Mouse (Mus musculus): ENCODE measurements around the gene Spata22.
A peak's percentile ranks its signal among the peaks of the same experiment; 100 is the strongest.
"Not testable (repeated sequence)": the region's sequence is repeated elsewhere in the genome, so short reads cannot be mapped to it uniquely, and the experiment has no call there.

Gene Spata22

DNA sequence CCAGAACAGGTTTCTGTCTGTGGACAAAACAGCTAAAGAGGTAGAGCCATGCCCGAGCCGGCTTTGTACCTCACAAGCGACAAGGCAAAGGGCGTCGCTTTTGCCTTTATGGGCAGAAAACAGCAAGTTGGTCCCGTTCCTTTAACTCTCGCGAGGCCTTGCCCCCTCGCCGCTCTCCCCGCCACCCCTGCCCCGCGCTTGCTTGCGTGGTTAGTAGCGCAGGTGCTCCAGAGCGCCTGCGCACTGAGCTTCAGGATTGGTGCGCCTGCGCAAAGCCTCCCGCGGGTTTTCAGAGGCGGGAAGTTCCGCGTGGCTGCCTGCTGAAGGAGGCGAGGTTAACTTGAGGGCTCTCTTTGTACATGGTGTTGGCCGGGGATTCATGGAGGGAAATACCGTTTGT lies at the start of gene Spata22, which contains the start of the genes Aspa and Gm49340:
Gene Spata22 (plus strand): TSS at position 300 of the 400 bp plus-strand sequence.
Gene Aspa (minus strand): TSS at position 155 of the 400 bp plus-strand sequence.
Gene Gm49340 (plus strand): TSS at position 300 of the 400 bp plus-strand sequence.
- DNase-seq = no peak

DNA sequence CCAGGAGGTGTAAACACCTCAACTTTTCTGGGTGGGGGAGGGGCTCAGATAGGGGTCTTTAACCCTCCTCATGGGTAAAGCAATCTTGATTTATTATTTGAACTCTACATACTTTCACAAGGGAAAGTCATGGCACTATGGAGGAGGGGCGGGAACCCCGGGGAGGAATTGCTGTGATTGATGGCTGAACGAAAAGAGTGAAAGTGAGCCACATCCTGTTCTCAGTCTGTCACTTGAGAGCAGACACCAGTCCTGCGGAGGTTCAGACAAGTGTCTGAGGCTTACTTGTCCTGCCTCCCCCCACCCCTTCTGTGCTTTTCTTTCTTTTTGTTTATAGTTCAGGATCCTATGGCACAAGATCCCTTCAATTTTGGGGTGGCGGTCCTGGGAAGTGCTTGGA lies 48.8 kb upstream of the Spata22 start:
- DNase-seq = no peak

- DNase-seq = peak; percentile 53 to 57
These were observed 48.0 kb upstream of the Spata22 start for GRCm38 (mm10) chr11:73281528-73282027.

DNA sequence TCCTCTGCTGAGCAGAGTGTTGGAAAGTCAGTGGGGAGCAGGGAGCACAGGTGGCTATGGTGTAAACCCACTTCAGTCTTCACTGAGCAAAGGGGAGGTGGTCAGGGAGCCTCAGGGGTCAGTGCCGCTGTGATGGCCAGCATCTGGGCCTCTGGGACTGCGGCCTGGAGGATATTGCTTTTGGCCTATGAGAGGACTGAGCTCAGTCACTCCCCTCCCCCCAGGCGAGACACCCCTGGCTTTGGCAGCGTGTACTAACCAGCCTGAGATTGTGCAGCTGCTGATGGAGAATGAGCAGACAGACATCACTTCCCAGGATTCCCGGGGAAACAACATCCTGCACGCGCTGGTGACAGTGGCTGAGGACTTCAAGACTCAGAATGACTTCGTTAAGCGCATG lies 46.2 kb upstream of the Spata22 start:
- no peak for DNase-seq

- no peak for DNase-seq
These were observed 45.6 kb upstream of the Spata22 start for GRCm38 (mm10) chr11:73283926-73284325.

DNA sequence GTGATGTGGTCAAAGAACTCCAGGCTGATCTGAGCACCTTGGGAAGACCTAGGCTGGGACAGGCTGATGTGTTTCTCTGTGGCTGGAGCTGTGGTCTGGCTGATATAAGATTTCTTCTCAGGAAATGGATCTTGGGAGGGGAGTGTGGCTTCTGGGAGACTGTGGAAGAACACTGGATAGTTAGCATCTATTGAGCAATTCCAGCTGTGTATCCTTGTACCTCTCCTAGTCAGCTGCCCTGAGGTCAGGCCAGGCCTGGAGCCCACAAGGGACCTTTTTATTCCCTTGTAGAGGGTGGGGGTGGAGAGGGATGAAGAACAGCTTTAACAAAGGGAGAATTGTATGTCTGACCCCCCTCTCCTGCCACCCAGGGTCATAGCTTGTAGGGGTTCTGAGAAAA lies 45.2 kb upstream of the Spata22 start:
- DNase-seq = peak in 1 of 2 experiments; percentile 11

DNA sequence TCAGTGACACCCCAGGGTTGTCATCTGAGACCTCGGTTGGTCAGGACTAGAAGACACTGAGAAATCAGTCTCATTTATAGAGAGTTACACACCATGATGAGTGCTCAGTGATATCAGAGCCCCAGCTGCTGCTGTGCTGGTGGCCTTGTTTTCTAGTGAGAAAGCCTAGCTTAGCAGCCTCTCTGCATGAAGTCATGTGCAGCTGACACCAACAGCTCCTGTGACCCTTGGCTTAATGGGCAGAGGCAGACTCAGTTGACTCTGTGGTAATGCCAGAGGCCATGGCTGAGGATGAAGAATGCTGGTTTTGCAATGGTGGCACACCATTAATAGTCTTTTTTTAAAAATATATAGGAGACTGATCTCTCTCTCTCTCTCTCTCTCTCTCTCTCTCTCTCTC lies 39.9 kb upstream of the Spata22 start:
- DNase-seq = no peak

GRCm38 (mm10) chr11:73303123-73303522 lies 26.4 kb upstream of the Spata22 start:
- no peak for DNase-seq

DNA sequence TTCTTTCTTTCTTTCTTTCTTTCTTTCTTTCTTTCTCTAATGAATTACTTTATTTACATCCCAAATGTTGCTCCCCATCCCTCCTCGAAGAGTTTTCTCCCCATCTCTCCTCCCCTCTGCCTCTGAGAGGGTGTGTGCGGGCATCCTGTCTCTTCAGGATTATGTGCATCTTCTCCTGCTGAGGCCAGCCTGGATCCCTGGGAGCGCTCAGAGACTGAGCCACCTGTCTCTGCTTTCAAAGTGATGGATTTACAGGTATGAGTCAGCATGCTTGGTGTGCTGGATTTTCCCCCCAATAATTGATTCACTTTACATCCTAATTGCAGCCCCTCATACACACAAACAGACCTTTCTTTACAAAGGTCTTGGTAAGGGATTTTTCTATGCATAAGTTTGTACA lies 13.6 kb upstream of the Spata22 start:
- DNase-seq = no peak

- DNase-seq = not testable (repeated sequence)
These were observed 11.0 kb upstream of the Spata22 start for GRCm38 (mm10) chr11:73318581-73318980.

- not testable (repeated sequence) for DNase-seq
These were observed 8.5 kb upstream of the Spata22 start for GRCm38 (mm10) chr11:73321064-73321463.

DNA sequence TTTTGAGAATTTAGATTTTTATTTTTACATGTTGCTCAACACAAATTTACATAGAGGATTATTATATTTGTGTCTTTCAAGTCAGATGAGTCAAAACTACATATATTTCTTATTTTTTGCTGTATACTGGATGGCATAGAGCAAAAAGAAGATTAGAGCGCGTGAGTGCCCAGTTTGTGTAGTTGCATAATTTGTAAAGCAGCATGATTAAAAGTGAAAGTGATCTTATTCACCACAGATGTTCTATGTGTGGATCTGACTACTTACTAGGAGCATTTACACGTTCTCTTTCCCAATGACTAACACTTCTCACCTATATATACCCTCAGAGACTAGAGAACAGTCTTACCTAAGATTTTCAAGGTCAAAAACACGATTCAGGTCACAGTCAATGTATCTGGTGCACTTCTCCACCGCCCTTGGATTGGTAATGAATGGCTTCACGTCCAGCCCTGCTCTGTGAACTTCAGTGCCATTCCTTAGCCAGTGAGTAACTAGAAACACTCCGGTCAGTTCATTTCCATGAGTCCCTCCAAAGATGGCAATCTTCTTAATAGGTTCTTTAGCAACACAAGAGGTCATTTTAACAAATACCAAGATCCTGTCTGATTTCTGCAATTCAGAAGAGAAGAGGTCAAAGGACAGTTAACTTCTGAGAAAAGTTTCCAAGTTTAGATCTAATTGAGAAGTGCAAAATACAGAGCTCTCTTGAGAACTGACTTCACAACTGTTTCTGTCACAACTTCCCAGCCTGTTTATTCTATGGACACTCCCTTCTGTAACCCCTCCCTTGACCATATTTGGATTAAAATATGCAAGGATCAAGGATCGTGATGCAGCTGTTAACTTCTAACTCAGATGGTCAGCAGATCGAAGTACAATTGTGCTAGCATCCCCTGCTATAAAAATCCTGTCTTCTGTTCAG lies 5.4 kb upstream of the Spata22 start:
- no peak for DNase-seq

GRCm38 (mm10) chr11:73326485-73326886 lies 3.1 kb upstream of the Spata22 start:
- DNase-seq = no peak

- DNase-seq = no peak
These were observed 2.2 kb upstream of the Spata22 start for GRCm38 (mm10) chr11:73327361-73327760.

DNA sequence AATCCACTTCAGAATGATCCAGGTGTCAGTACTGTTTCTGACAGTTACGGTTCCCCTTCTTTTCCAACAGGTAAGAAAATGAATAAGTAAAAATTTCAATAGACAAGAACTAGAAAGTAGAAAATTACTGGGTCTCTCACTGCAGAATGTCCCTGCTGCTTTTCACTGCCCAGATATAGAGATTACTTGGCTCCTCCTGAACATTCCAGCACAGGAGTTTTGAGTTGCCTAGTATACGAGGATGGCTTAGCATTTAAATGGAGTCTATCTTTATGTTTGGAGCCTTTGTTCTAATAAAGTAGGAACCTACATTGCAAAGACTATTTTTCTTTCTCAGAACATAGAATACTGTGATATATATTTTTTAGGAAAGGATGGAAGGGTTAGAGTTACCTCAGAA lies 3.8 kb downstream of the Spata22 start:
- no peak for DNase-seq

DNA sequence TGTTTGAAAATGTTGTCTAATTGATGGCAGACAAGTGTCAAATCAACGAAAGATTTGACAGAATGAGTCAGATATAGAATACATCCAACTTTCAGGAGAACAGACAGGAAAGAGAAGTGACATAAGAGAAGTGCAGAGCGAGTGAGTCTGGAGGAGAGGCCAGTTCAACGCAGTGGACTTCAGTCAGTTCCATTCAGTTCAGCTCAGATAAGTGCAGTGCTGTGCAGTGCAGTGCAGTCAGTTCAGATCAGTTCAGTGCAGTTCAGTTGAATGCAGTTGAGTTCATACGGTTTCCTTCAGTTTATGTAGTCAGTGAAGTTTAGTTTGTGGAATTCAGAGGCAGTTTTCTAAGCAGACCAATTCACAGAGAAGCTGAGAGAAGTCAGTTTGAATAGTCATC lies 7.4 kb downstream of the Spata22 start:
- no peak for DNase-seq

DNA sequence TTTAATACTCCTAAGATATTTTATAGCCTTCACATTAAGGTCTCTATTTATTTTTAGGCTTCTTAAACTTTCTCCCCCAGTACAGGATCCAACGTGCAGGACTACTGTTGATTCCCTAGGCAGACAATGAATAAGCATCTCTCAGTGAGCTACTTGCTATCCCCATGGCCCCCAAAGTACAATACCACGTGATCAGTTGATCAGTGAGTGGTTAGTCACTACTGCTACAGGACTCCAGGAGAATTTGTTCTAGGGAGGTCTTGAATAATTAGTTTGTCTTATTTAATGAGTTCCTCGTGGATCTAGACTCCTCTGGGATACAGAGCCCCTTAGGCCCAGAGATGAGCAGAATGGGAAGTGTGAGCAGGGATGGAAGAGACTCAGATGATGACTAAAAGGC lies 20.9 kb downstream of the Spata22 start, which contains the start of gene Olfr20:
Gene Olfr20 (plus strand): TSS at position 301 of the 400 bp plus-strand sequence.
- no peak for DNase-seq

DNA sequence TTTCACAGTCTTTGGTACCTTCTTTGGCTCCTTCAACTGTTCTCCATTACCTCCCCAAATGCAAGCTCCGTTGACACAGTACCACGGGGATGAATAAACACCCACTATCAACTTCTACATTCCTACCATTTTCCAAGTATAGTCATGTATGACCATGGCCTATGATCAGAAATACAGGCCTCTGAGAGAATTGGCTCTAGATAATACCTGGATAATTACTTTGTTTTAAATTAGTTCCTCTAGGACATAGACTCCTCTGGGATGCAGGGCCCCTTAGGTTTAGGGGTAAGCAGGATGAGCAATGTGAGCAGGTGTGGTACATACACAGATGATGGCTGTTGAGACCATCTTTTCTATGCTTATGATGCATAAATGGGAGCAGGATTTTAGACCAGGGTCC lies 41.4 kb downstream of the Spata22 start, which contains the start of gene Olfr376:
Gene Olfr376 (plus strand): TSS at position 301 of the 400 bp plus-strand sequence.
- no peak for DNase-seq

DNA sequence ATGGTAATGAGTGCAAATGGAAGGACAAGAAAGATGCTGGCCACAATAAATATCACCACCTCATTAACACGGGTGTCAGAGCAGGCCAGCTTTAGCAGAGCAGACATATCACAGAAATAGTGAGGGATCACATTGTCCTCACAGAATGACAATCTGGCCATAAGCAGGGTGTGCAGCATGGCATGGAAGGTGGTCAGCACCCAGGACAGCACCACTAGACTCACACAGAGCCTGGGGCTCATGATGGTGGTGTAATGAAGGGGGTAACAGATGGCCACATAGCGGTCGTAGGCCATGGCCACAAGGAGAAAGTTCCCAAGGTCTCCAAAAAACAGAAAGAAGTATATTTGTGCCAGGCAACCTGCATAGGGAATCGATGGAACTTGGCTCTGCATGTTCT lies 65.8 kb downstream of the Spata22 start:
- DNase-seq = no peak
